Mouse (Mus musculus) neutrophil, adult 5-6 weeks (primary cell): ENCODE measurements around the gene Fscn1. TPM values are rescaled to one million over a fixed set of nuclear protein-coding genes. Genes with fewer than 3 reads are reported as not detected.

Experiments used
- ATAC-seq: fragments of 151-379, 151-347 bp; 2 replicates; pipeline ENCODE4 v1.8.0; 2017; ENCODE audit warnings: mild to moderate bottlenecking, moderate TSS enrichment; ENCODE audit not compliant: insufficient number of reproducible peaks, poor library complexity, low FRiP score, severe bottlenecking; ENCODE audit errors: extremely low read depth
- total RNA-seq: library from RNA; stranded (forward); fragments of 200-1000 nt; gene quantifications from 2 replicates; pipeline ENCODE4 v1.2.3, GENCODE M21; 2017

Fscn1 gene
- total RNA-seq, result not detected in 2 replicates

DNA sequence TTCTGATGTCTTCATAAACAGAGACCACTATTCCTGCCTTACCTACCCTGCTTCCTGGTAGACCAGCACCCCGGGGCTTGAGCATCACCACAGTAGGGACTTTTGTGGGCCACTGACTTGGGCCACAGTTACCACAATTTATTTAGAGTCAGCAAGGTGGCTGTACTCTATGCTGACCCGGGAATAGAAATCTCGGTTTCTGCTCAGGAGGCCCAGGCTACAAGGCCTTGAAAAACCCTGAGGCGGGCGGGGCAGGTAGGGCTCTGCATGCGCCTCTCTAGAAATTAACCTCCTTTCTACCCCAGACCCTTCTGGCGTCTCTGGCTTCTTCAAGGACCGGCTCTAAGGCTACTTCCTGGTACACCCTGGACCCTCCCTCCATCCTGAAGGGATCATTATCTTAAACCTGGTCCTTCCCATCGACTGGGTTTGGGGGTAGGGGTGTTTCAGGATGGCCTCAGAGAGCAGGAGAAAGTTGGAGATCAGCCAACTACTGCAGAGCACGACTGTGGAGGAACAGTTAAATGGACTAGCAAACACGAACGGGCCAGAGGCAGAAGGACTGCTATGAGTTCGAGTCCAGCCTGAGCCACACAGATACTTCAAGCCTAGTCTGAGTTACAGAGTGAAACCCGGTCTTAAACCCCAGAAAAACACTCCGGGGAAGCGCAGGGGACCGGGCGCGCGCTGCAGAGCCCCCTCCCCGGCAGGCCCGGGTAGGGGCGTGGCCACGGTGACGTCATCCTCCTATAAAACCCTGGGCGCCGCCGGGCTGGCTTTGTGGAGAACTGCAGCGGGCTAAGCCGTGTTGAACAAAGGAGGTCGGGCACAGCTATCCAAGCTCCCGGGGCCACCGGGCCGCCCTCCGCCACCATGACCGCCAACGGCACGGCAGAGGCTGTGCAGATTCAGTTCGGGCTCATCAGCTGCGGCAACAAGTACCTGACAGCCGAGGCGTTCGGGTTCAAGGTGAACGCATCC is at the start of gene Fscn1:
TSS of gene Fscn1 (plus strand) at position 768 of the 981 bp plus-strand sequence.
- no peak for ATAC-seq

- no peak for ATAC-seq
These were observed 48.5 kb upstream of the Fscn1 start for GRCm38 (mm10) chr5:142911629-142912028.

DNA sequence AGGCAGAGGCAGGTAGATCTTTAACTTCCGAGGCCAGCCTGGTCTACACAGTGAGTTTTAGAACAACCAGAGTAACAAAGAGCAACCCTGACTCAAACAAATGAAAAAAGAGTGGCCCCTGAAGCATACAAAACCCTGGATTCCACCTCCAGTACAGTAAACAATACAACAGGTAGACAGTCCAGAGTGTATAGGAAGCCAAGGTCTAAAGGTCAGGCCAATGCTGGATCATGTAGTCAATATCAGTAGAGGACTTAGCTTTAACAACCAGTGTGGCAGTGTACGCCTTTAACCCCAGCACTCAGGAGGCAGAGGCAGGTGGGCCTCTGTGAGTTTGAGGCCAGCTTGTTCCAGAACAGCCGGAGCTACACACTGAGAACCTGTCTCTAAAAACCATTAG is 47.8 kb upstream of the Fscn1 start:
- no peak for ATAC-seq

- ATAC-seq, result peak; percentile 31; the same call in 1 of the 2 replicates
These were observed 47.4 kb upstream of the Fscn1 start for GRCm38 (mm10) chr5:142912739-142913138.

GRCm38 (mm10) chr5:142915231-142915630 is 44.9 kb upstream of the Fscn1 start:
- ATAC-seq, result no peak

- ATAC-seq, result no peak
These were observed 43.5 kb upstream of the Fscn1 start for GRCm38 (mm10) chr5:142916593-142916992.

- ATAC-seq, result no peak
These were observed 42.7 kb upstream of the Fscn1 start for GRCm38 (mm10) chr5:142917402-142917801.

- peak; percentile 98 for ATAC-seq
These were observed 39.7 kb upstream of the Fscn1 start for GRCm38 (mm10) chr5:142920311-142921073.

GRCm38 (mm10) chr5:142921074-142921459 is 39.1 kb upstream of the Fscn1 start:
- ATAC-seq, result peak; percentile 5; the same call in 1 of the 2 replicates

DNA sequence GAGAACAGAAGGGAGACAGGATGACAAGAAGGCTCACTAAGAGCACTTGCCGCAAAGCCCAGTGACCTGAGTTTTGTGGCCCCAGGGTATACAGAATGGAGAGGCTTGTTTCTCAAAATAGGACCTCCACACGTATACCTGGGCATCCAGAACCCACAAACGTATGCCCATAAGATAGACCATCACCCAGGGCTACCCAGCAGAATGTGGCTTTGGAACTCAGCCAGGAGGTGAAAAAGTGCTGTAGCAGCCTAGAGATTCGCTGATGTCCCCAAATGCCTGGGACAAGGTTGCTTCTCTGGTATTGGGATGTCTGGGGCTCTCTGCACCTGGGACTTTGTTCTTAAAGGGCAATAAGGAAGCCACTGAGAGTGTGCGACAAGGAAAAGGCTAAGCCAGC is 37.9 kb upstream of the Fscn1 start:
- ATAC-seq, result no peak

GRCm38 (mm10) chr5:142923781-142924180 is 36.4 kb upstream of the Fscn1 start:
- no peak for ATAC-seq

- no peak for ATAC-seq
These were observed 35.7 kb upstream of the Fscn1 start for GRCm38 (mm10) chr5:142924336-142924959.

- ATAC-seq, result peak; percentile 40
These were observed 33.8 kb upstream of the Fscn1 start for GRCm38 (mm10) chr5:142926204-142926939.

- no peak for ATAC-seq
These were observed 33.3 kb upstream of the Fscn1 start for GRCm38 (mm10) chr5:142926940-142927228.

DNA sequence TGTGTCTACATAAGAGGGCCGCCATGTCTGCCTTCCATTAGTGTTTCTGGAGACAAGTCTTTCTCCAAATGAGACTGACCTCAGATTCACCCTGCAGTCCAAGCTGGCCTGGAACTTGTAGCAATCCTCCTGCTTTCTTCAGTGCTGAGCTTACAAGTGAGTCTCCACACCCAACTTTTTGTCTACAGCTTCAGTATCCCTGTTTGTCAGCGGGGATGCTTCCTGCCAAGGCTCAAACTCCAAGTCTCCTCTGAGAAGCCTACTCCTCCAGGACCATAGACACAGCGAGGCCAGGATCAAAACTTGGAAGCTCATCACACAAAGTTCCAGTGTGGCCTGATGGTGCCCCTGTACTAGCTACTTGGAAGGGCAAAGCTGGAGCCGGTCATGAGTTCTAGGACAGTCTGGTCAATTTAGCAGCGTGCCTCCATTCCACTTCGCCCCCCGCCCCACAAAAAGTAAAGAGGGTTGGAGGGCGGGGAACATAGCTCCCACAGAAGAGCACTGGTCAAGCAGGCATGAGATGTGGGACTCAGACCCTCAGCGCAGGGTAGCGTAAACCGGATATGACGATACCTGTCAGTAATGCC is 32.7 kb upstream of the Fscn1 start:
- ATAC-seq, result no peak

- ATAC-seq, result peak; percentile 64
These were observed 31.3 kb upstream of the Fscn1 start for GRCm38 (mm10) chr5:142928749-142929399.

- no peak for ATAC-seq
These were observed 30.8 kb upstream of the Fscn1 start for GRCm38 (mm10) chr5:142929400-142929752.

- ATAC-seq, result no peak
These were observed 28.9 kb upstream of the Fscn1 start for GRCm38 (mm10) chr5:142931241-142931745.
